Mouse (Mus musculus) ES-E14 (cell line): ENCODE data around the gene Bmp7. TPM values are rescaled to one million over a fixed set of nuclear protein-coding genes. Genes with fewer than 3 reads are reported as not detected.
A peak's percentile ranks its signal among the peaks of the same experiment; 100 is the strongest.

Experiments used
- DNase-seq: peaks from one replicate; pipeline ENCODE4 v3.0.0-alpha.2; 2013; ENCODE audit warnings: low read depth, low spot score
- H3K27ac ChIP-seq: 2 replicates; pipeline ENCODE4 v1.5.1; 2012; ENCODE audit warnings: low read depth, mild to moderate bottlenecking, low read length, moderate library complexity, mixed read lengths; ENCODE audit not compliant: poor library complexity, insufficient read depth, severe bottlenecking
- H3K36me3 ChIP-seq: 2 replicates; pipeline ENCODE4 v1.6.1; 2012; ENCODE audit warnings: mild to moderate bottlenecking, low read length, moderate library complexity, mixed read lengths; ENCODE audit not compliant: control insufficient read depth, poor library complexity, insufficient read depth, severe bottlenecking
- H3K4me1 ChIP-seq, 2 experiments: fragments of 150-350 bp in 1 of 2; sonication (generic) in 1 of 2; 2 replicates each; pipeline ENCODE4 v1.6.1; 2012; ENCODE audit warnings: low read length in 2 of 2, mild to moderate bottlenecking in 1 of 2, mixed read lengths in 1 of 2; ENCODE audit not compliant: control insufficient read depth in 2 of 2, insufficient read depth in 2 of 2, poor library complexity in 1 of 2
- H3K4me3 ChIP-seq, 2 experiments: fragments of 150-350 bp in 1 of 2; sonication (generic) in 1 of 2; 2 replicates each; pipeline ENCODE4 v1.5.1; 2012; ENCODE audit warnings: low read length in 2 of 2, low read depth in 1 of 2, mild to moderate bottlenecking in 1 of 2, mixed read lengths in 1 of 2; ENCODE audit not compliant: insufficient read depth in 1 of 2, poor library complexity in 1 of 2, severe bottlenecking in 1 of 2
- H3K9ac ChIP-seq: 2 replicates; pipeline ENCODE4 v1.6.1; 2012; ENCODE audit warnings: low read depth, mild to moderate bottlenecking, low read length, mixed read lengths; ENCODE audit not compliant: poor library complexity, insufficient read depth, severe bottlenecking
- H3K9me3 ChIP-seq: fragments of 150-350 bp; sonication (generic); 2 replicates; pipeline ENCODE4 v1.6.1; 2012; ENCODE audit warnings: low read depth, mild to moderate bottlenecking, low read length; ENCODE audit not compliant: control insufficient read depth, insufficient read depth
- CHD2 ChIP-seq: IDR thresholded peaks from 2 replicates; pipeline ENCODE4 v1.6.1; 2014; ENCODE audit warnings: mild to moderate bottlenecking, low read depth, low read length, inconsistent platforms
- HCFC1 ChIP-seq: IDR thresholded peaks from 2 replicates; pipeline ENCODE4 v1.6.1; 2012; ENCODE audit warnings: low read length, inconsistent platforms, borderline replicate concordance; ENCODE audit not compliant: insufficient read depth
- MAFK ChIP-seq: IDR thresholded peaks from 2 replicates; pipeline ENCODE4 v1.6.1; 2014; ENCODE audit warnings: mild to moderate bottlenecking, low read depth, low read length, inconsistent platforms; ENCODE audit not compliant: insufficient read depth
- ZC3H11A ChIP-seq: IDR thresholded peaks from 2 replicates; pipeline ENCODE4 v1.6.1; 2012; ENCODE audit warnings: low read depth, mild to moderate bottlenecking, inconsistent platforms, low read length, borderline replicate concordance
- ZNF384 ChIP-seq: IDR thresholded peaks from 2 replicates; pipeline ENCODE4 v1.6.1; 2012; ENCODE audit warnings: low read depth, low read length, inconsistent platforms
- in situ Hi-C, 2 experiments: fragments of 600-800 bp; cut with MboI; formaldehyde crosslinking; loops; one replicate each; pipeline ENCODE4 v1.15.1; 2025; ENCODE audit warnings: low sequenced_read_pairs in 2 of 2, inconsistent platforms in 1 of 2; ENCODE audit not compliant: unreplicated experiment in 2 of 2
- total RNA-seq: library from RNA; depleted of rRNA; stranded (reverse); fragments of 300-350 nt; gene quantifications from 2 replicates; pipeline ENCODE4 v1.2.3, GENCODE M21; 2012

Gene Bmp7
- total RNA-seq, 1 experiment = 1.4 TPM

GRCm38 (mm10) chr2:172861590-172861989, 78.5 kb downstream of the Bmp7 start:
- in situ Hi-C loops = no loop called here
- Histone ChIP-seq H3K4me1 (peaks cover 20 to 29% of the 10 kb centered on the region in 2 experiments), H3K36me3 (no peaks in the 10 kb centered on the region), H3K27ac (no peak overlapping the region), H3K9ac (no peak overlapping the region), H3K9me3 (no peaks in the 10 kb centered on the region), H3K4me3 (no peak overlapping the region)
- no peak for TF ChIP-seq ZNF384
- no peak for TF ChIP-seq MAFK
- no peak for TF ChIP-seq ZC3H11A
- no peak for TF ChIP-seq CHD2
- no peak for TF ChIP-seq HCFC1
- no peak for DNase-seq

- H3K27ac ChIP-seq = no peak overlapping the region
- in situ Hi-C loops = no loop called here
These were observed 79.5 kb downstream of the Bmp7 start for GRCm38 (mm10) chr2:172860593-172860992.

GRCm38 (mm10) chr2:172860104-172860503, 80.0 kb downstream of the Bmp7 start:
- TF ChIP-seq HCFC1 = no peak
- TF ChIP-seq MAFK = no peak
- no peak for TF ChIP-seq ZNF384
- TF ChIP-seq CHD2 = no peak
- TF ChIP-seq ZC3H11A = no peak
- in situ Hi-C loops = no loop called here

More at GRCm38 (mm10) chr2:172860593-172860992, 79.5 kb downstream of the Bmp7 start:
- TF ChIP-seq ZNF384 = no peak
- no peak for TF ChIP-seq CHD2
- TF ChIP-seq ZC3H11A = no peak
- no peak for TF ChIP-seq HCFC1
- TF ChIP-seq MAFK = no peak
- H3K4me3 ChIP-seq = no peak overlapping the region
- peaks cover 15 to 19% of the 10 kb centered on the region in 2 experiments; a peak in 3 of 4 replicates for H3K4me1 ChIP-seq
- H3K36me3 ChIP-seq = no peaks in the 10 kb centered on the region
- H3K9me3 ChIP-seq = no peaks in the 10 kb centered on the region
- DNase-seq = no peak
- H3K9ac ChIP-seq = no peak overlapping the region

GRCm38 (mm10) chr2:172857048-172857447, 83.1 kb downstream of the Bmp7 start:
- no peak for DNase-seq
- no peaks in the 10 kb centered on the region for H3K36me3 ChIP-seq
- peaks cover 5 to 8% of the 10 kb centered on the region in 2 experiments for H3K4me1 ChIP-seq
- in situ Hi-C loops = no loop called here
- peak overlapping the region; percentile 6 to 65 for H3K4me3 ChIP-seq
- no peak for TF ChIP-seq CHD2
- TF ChIP-seq ZNF384 = no peak
- TF ChIP-seq MAFK = no peak
- no peak for TF ChIP-seq ZC3H11A
- TF ChIP-seq HCFC1 = no peak
- no peaks in the 10 kb centered on the region for H3K9me3 ChIP-seq
- no peak overlapping the region for H3K27ac ChIP-seq
- H3K9ac ChIP-seq = peak overlapping the region; percentile 9; the same call in 1 of the 2 replicates

More at GRCm38 (mm10) chr2:172860104-172860503, 80.0 kb downstream of the Bmp7 start:
- H3K4me1 ChIP-seq = peaks cover 15 to 19% of the 10 kb centered on the region in 2 experiments; a peak in 3 of 4 replicates
- H3K9ac ChIP-seq = no peak overlapping the region
- H3K4me3 ChIP-seq = no peak overlapping the region
- no peaks in the 10 kb centered on the region for H3K9me3 ChIP-seq
- DNase-seq = no peak
- H3K36me3 ChIP-seq = no peaks in the 10 kb centered on the region
- H3K27ac ChIP-seq = no peak overlapping the region
